Mouse (Mus musculus) cerebellum, adult 2 months (tissue): Measurements from ENCODE around the gene Gp1ba.

ENCODE experiments used
- CTCF ChIP-seq: fragments of 200-500 bp; IDR thresholded peaks from 2 replicates; pipeline ENCODE4 v1.5.1; 2011; ENCODE audit warnings: low read depth, mild to moderate bottlenecking, control low read depth, low read length, moderate library complexity, borderline replicate concordance; ENCODE audit not compliant: insufficient read depth
- POLR2A ChIP-seq: fragments of 200-500 bp; IDR thresholded peaks from 2 replicates; pipeline ENCODE4 v1.6.1; 2011; ENCODE audit warnings: low read length, control low read depth, borderline replicate concordance; ENCODE audit not compliant: insufficient read depth

DNA sequence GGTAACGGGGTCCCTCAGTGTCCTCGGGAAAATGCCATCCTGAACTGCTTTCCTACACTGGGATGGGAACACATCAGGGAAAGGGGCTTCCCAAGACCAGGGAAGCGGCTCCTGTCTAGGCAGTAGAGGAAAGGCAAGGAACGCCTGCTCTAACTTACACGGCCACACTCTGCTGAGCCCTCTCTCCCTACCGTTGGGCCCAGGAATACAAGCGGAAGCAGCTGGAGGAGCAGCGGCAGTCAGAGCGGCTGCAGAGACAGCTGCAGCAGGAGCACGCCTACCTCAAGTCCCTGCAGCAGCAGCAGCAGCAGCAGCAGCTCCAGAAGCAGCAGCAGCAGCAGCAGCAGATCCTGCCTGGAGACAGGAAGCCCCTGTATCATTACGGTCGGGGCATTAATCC, 32.2 kb upstream of the Gp1ba start:
- TF ChIP-seq POLR2A (no peak), CTCF (no peak)
